Comparison of ENCODE assay signal across 9 mouse cellular contexts in genomic region chr3:31149706-31150105, GRCm38 (mm10). TPM values are rescaled to one million over a fixed set of nuclear protein-coding genes. Genes with fewer than 3 reads are reported as not detected.
DNase-seq lines count a peak whose midpoint lies in the region; ATAC-seq and TF ChIP-seq lines count a peak whose summit lies in the region.
"Had no signal": no experiment of that assay in that cellular context is flagged by ENCODE, and none has a peak within 500 bp of the region (broad histone marks: within the 10 kb centered on the region; RNA-seq: fewer than 3 reads in every experiment).

Gene Cldn11, plus strand, starts transcription at chr3:31149920.

- no peak for TF ChIP-seq POLR2A in bone marrow macrophage, adult 2 months (IDR thresholded peaks at IDR 0.05; ENCODE audit: borderline replicate concordance, low read depth, low read length)

- H3K4me1 ChIP-seq in bone marrow macrophage, adult 2 months (ENCODE audit: control insufficient read depth, insufficient read depth, low read length) = 0 out of 2 replicates have a peak, but pooled peaks cover 2% of the 10 kb centered on the region
- H3K4me1 ChIP-seq in liver, postnatal 0 days (ENCODE audit: insufficient read depth) = peaks cover 3% of the 10 kb centered on the region; the same call in 1 of the 2 replicates

- peak within 1 kb of the TSS; percentile 14 for H3K4me3 ChIP-seq in bone marrow macrophage, adult 2 months (ENCODE audit: insufficient read depth, low read length)
- peak within 1 kb of the TSS; percentile 29; the same call in 1 of the 2 replicates for H3K4me3 ChIP-seq in liver, postnatal 0 days (ENCODE audit: low read depth, low read length)
- H3K4me3 ChIP-seq: heart, adult 2 months had no signal

- WGBS in liver, postnatal 0 days (ENCODE audit: insufficient replicate concordance) = under 1% methylated on average over 27 of the region's 33 CpGs

- H3K27me3 ChIP-seq in liver, postnatal 0 days (ENCODE audit: insufficient read depth, low read length) = peaks cover 22% of the 10 kb centered on the region

- no peak within 1 kb of the TSS for H3K27ac ChIP-seq in bone marrow macrophage, adult 2 months (ENCODE audit: insufficient read depth, low read depth, low read length)
- H3K27ac ChIP-seq in liver, postnatal 0 days (ENCODE audit: low read depth) = no peak within 1 kb of the TSS
- H3K27ac ChIP-seq: heart, adult 2 months had no signal

- no peaks in the 10 kb centered on the region for H3K9me3 ChIP-seq in liver, postnatal 0 days (ENCODE audit: low read length)

- H3K4me2 ChIP-seq in liver, postnatal 0 days (ENCODE audit: low read depth, low read length) = peak within 1 kb of the TSS; percentile 62

- no peak within 1 kb of the TSS for H3K9ac ChIP-seq in liver, postnatal 0 days (replicated peaks)

- H3K36me3 ChIP-seq in liver, postnatal 0 days (replicated peaks; ENCODE audit: insufficient read depth, low read length) = no peaks in the 10 kb centered on the region

- DNase-seq in gastrocnemius, postnatal 10 days = peak; percentile 51
- no peak for DNase-seq in gastrocnemius, adult 8-10 months (ENCODE audit: low spot score in 2 of 2)
- peak; percentile 73 for DNase-seq in forelimb bud, embryonic 11.5 days (ENCODE audit: low read depth, low spot score)
- peak; percentile 75 to 84 for DNase-seq in kidney, postnatal 4 days
- DNase-seq in liver, postnatal 0 days = peak; percentile 38
- peak; percentile 78 for DNase-seq in retina, embryonic 14.5 days (ENCODE audit: low spot score)
- no peak for DNase-seq in urinary bladder, postnatal 25 days (ENCODE audit: low spot score)

- ATAC-seq in liver, postnatal 0 days = peak; percentile 37; the same call in 1 of the 2 replicates

- TF ChIP-seq EP300 in liver, postnatal 0 days (IDR thresholded peaks at IDR 0.05; ENCODE audit: low read depth) = no peak

- no peak for TF ChIP-seq CTCF in bone marrow macrophage, adult 2 months (IDR thresholded peaks at IDR 0.05; ENCODE audit: low read depth, low read length)
- TF ChIP-seq CTCF in liver, postnatal 0 days (IDR thresholded peaks at IDR 0.05; ENCODE audit: low read depth) = no peak

RNA-seq across cellular contexts. Expression of gene Cldn11, which starts in this region (rescaled TPM):
- 1 to 10 TPM in 1 of 2 experiments, under 1 TPM in 1; 0.95 to 2.0 TPM for total RNA-seq in gastrocnemius, postnatal 10 days (2021)
- total RNA-seq in gastrocnemius, adult 8-10 months (2022) = under 1 TPM in 2 of 4 experiments, not detected in 2; 0.34 to 0.54 TPM
- polyA plus RNA-seq in bone marrow macrophage, adult 2 months (2012; ENCODE audit: insufficient read depth, insufficient read length, missing spikeins) = not detected in 2 replicates
- 0.11 and 0.17 TPM in 2 replicates for polyA plus RNA-seq in liver, postnatal 0 days (2015; fragmentation: Nextera tagmentation; extraction: Ambion mirVana)

Comparison
In these comparisons a context has a peak if more than half of its experiments do, and no peak if none do; other contexts are left out.
1. DNase-seq: peak in gastrocnemius, postnatal 10 days (single experiment), forelimb bud, embryonic 11.5 days (single experiment), kidney, postnatal 4 days (2 of 2) and retina, embryonic 14.5 days (single experiment); none in gastrocnemius, adult 8-10 months (0 of 2) and urinary bladder, postnatal 25 days (single experiment).
2. Peak in DNase-seq, ATAC-seq, H3K4me3 ChIP-seq and H3K4me2 ChIP-seq in liver, postnatal 0 days; RNA of the gene not detected or under 1 TPM.